Mouse (Mus musculus) liver, postnatal 0 days (tissue): ENCODE results near the gene BC067074. TPM values are rescaled to one million over a fixed set of nuclear protein-coding genes. Genes with fewer than 3 reads are reported as not detected.

Source experiments
- ATAC-seq: fragments of 200-750 bp; cut with Nextera tagmentation; 2 replicates; pipeline ENCODE4 v1.8.0; 2017; ENCODE audit warnings: mild to moderate bottlenecking, moderate library complexity
- DNase-seq: peaks from one replicate; pipeline ENCODE4 v3.0.0-alpha.2; 2016
- H3K27ac ChIP-seq: fragments of 300-500 bp; sonication (generic); 2 replicates; pipeline ENCODE4 v1.5.1; 2014; ENCODE audit warnings: antibody characterized with exemption, moderate library complexity, mild to moderate bottlenecking, low read depth
- H3K27me3 ChIP-seq: fragments of 300-500 bp; sonication (generic); 2 replicates; pipeline ENCODE4 v1.6.1; 2014; ENCODE audit warnings: low read length, control low read depth, mixed read lengths; ENCODE audit not compliant: insufficient read depth
- H3K36me3 ChIP-seq: fragments of 300-500 bp; sonication (generic); replicated peaks from 2 replicates; pipeline ENCODE4 v1.6.1; 2014; ENCODE audit warnings: mild to moderate bottlenecking, control low read depth, low read length, moderate library complexity, mixed read lengths; ENCODE audit not compliant: insufficient read depth
- H3K4me1 ChIP-seq: fragments of 300-500 bp; sonication (generic); 2 replicates; pipeline ENCODE4 v1.6.1; 2014; ENCODE audit warnings: antibody characterized with exemption, mild to moderate bottlenecking, control low read depth; ENCODE audit not compliant: insufficient read depth
- H3K4me2 ChIP-seq: fragments of 300-500 bp; sonication (generic); 2 replicates; pipeline ENCODE4 v1.6.1; 2014; ENCODE audit warnings: low read depth, mild to moderate bottlenecking, low read length, moderate library complexity, mixed read lengths
- H3K4me3 ChIP-seq: fragments of 300-500 bp; sonication (generic); 2 replicates; pipeline ENCODE4 v1.5.1; 2014; ENCODE audit warnings: low read depth, low read length
- H3K9ac ChIP-seq: fragments of 300-500 bp; sonication (generic); replicated peaks from 2 replicates; pipeline ENCODE4 v1.6.1; 2014; ENCODE audit warnings: mild to moderate bottlenecking, moderate library complexity
- H3K9me3 ChIP-seq: fragments of 300-500 bp; sonication (generic); 2 replicates; pipeline ENCODE4 v1.6.1; 2016; ENCODE audit warnings: mild to moderate bottlenecking, control low read depth, low read length, mixed read lengths
- CTCF ChIP-seq: sonication (generic); IDR thresholded peaks from 2 replicates; pipeline ENCODE4 v1.5.1; 2016; ENCODE audit warnings: antibody characterized with exemption, low read depth
- EP300 ChIP-seq: IDR thresholded peaks from 2 replicates; pipeline ENCODE4 v1.6.1; 2016; ENCODE audit warnings: antibody characterized with exemption, low read depth, mild to moderate bottlenecking
- whole genome bisulfite sequencing: fragments of 180-500 bp; shearing (Covaris S2); extraction: QIAGEN DNeasy Blood & Tissue Kit; methylation state at CpG from one replicate; pipeline ENCODE4 v1.1.7; 2014; ENCODE audit not compliant: insufficient replicate concordance; 5-methylcytosine and 5-hydroxymethylcytosine counted together
- polyA plus RNA-seq: library from polyadenylated mRNA; unstranded; fragments of >200 nt; fragmentation: Nextera tagmentation; extraction: Ambion mirVana; gene quantifications from 2 replicates; pipeline ENCODE4 v1.2.1, GENCODE M21; 2015

BC067074 gene
- polyA plus RNA-seq, 1 experiment from 2014 or later = 0.09 TPM

GRCm38 (mm10) chr13:113409941-113410340 is 117.0 kb downstream of the BC067074 start:
- H3K9me3 ChIP-seq = no peaks in the 10 kb centered on the region
- H3K36me3 ChIP-seq = no peaks in the 10 kb centered on the region
- H3K27me3 ChIP-seq = no peaks in the 10 kb centered on the region
- no peak overlapping the region for H3K4me3 ChIP-seq
- no peak for ATAC-seq
- H3K27ac ChIP-seq = no peak overlapping the region
- H3K4me1 ChIP-seq = no peaks in the 10 kb centered on the region
- no peak overlapping the region for H3K4me2 ChIP-seq
- WGBS = 85% methylated on average over 12 of the region's 12 CpGs
- DNase-seq = no peak
- TF ChIP-seq EP300 = no peak
- TF ChIP-seq CTCF = no peak
- no peak overlapping the region for H3K9ac ChIP-seq

- Histone ChIP-seq H3K9me3 (no peaks in the 10 kb centered on the region), H3K4me2 (no peak overlapping the region), H3K4me3 (no peak overlapping the region), H3K27me3 (no peaks in the 10 kb centered on the region), H3K27ac (no peak overlapping the region), H3K9ac (no peak overlapping the region), H3K36me3 (no peaks in the 10 kb centered on the region), H3K4me1 (peaks cover 15% of the 10 kb centered on the region)
- no peak for TF ChIP-seq CTCF
- TF ChIP-seq EP300 = no peak
- ATAC-seq (no peak), DNase-seq (no peak)
- 80% methylated on average over 7 of the region's 7 CpGs for WGBS
These were observed 122.6 kb downstream of the BC067074 start for GRCm38 (mm10) chr13:113415527-113415926.

GRCm38 (mm10) chr13:113416986-113417385 is 124.0 kb downstream of the BC067074 start:
- TF ChIP-seq CTCF (no peak), EP300 (no peak)
- no peaks in the 10 kb centered on the region for H3K27me3 ChIP-seq
- no peaks in the 10 kb centered on the region for H3K9me3 ChIP-seq
- H3K4me2 ChIP-seq = no peak overlapping the region
- DNase-seq = no peak
- peaks cover 18% of the 10 kb centered on the region for H3K4me1 ChIP-seq
- H3K9ac ChIP-seq = no peak overlapping the region
- H3K4me3 ChIP-seq = no peak overlapping the region
- WGBS = 77% methylated on average over 4 of the region's 4 CpGs
- H3K27ac ChIP-seq = no peak overlapping the region
- no peaks in the 10 kb centered on the region for H3K36me3 ChIP-seq
- ATAC-seq = no peak

- ATAC-seq = peak; percentile 78
These were observed 125.0 kb downstream of the BC067074 start for GRCm38 (mm10) chr13:113417757-113418483.

GRCm38 (mm10) chr13:113418632-113419031 is 125.7 kb downstream of the BC067074 start:
- no peak overlapping the region for H3K9ac ChIP-seq
- peak overlapping the region; percentile 58; the same call in 1 of the 2 replicates for H3K27ac ChIP-seq
- TF ChIP-seq CTCF (no peak), EP300 (no peak)
- DNase-seq (no peak), ATAC-seq (no peak)
- H3K4me2 ChIP-seq = no peak overlapping the region
- H3K9me3 ChIP-seq = no peaks in the 10 kb centered on the region
- no peak overlapping the region for H3K4me3 ChIP-seq
- no peaks in the 10 kb centered on the region for H3K36me3 ChIP-seq
- WGBS = 61% methylated on average over 3 of the region's 3 CpGs
- H3K27me3 ChIP-seq = no peaks in the 10 kb centered on the region
- H3K4me1 ChIP-seq = peaks cover 18% of the 10 kb centered on the region

More at GRCm38 (mm10) chr13:113417757-113418483, 125.0 kb downstream of the BC067074 start:
- DNase-seq = peak; percentile 47
- Histone ChIP-seq H3K9ac (no peak overlapping the region), H3K27me3 (no peaks in the 10 kb centered on the region), H3K36me3 (no peaks in the 10 kb centered on the region), H3K9me3 (no peaks in the 10 kb centered on the region), H3K4me3 (no peak overlapping the region), H3K4me2 (peak overlapping the region; percentile 52), H3K4me1 (peaks cover 18% of the 10 kb centered on the region), H3K27ac (peak overlapping the region; percentile 74)
- WGBS = 10% methylated on average over 9 of the region's 9 CpGs
- TF ChIP-seq CTCF (no peak), EP300 (peak; percentile 70)

GRCm38 (mm10) chr13:113421472-113421871 is 128.5 kb downstream of the BC067074 start:
- no peak overlapping the region for H3K4me2 ChIP-seq
- WGBS = 54% methylated on average over 3 of the region's 3 CpGs
- H3K27me3 ChIP-seq = no peaks in the 10 kb centered on the region
- no peak for DNase-seq
- ATAC-seq = no peak
- no peak overlapping the region for H3K9ac ChIP-seq
- no peaks in the 10 kb centered on the region for H3K36me3 ChIP-seq
- H3K4me1 ChIP-seq = peaks cover 18% of the 10 kb centered on the region
- H3K27ac ChIP-seq = no peak overlapping the region
- no peak overlapping the region for H3K4me3 ChIP-seq
- TF ChIP-seq CTCF (no peak), EP300 (no peak)
- no peaks in the 10 kb centered on the region for H3K9me3 ChIP-seq
